Mouse (Mus musculus): Measurements from ENCODE around the gene Gm21969. TPM values are rescaled to one million over a fixed set of nuclear protein-coding genes. Genes with fewer than 3 reads are reported as not detected.

The Gm21969 gene
- polyA plus RNA-seq (2015; fragmentation: Illumina TruSeq; extraction: RNeasy Lipid Tissue Mini Kit (QIAGEN cat#74804); ENCODE audit: low read depth, low replicate concordance), result not detected

DNA sequence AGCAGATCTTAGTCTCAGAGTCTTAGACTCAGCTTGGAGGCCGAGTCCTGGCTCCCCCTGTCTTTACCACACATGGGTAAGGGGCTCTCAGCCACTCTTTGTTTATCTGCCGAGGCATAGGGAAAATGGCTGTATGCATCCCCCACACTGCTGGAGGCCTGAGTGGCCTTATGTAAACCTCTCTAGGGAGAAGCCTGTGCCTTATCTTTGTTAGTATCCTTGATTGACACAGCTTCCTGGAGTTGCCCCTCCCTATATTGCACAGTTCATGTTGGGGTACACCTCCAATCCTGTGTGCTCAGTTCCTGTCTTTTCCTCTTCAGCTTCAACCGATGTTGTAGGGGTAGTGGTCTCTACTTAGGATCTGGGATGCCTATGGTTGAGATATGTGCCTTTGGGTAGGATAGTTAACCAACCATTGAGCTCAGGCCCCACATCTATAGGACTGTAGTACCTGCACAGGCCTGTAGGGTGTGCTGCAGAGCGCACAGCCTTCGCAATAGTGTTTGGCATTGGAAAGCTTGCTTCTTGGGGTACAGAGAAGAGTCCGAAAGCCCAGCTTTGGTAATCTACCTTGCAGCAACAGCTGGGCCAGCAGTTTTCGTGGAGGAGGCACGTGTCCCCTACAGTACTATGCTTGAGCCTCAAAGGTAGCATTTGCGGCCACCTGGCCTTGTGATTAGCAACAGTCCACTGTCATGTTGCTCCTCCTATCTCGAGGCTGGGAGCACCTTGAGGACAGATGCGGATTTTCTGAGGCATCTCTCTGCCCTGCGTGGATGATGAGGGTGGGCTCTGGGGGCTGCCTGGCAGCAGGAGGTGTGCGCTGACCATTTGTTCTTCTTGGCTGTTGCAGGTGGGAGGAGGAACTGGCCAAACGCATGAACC lies at the start of gene Gm21969:
Gene Gm21969 (plus strand): TSS at position 830 of the 888 bp plus-strand sequence.

DNA sequence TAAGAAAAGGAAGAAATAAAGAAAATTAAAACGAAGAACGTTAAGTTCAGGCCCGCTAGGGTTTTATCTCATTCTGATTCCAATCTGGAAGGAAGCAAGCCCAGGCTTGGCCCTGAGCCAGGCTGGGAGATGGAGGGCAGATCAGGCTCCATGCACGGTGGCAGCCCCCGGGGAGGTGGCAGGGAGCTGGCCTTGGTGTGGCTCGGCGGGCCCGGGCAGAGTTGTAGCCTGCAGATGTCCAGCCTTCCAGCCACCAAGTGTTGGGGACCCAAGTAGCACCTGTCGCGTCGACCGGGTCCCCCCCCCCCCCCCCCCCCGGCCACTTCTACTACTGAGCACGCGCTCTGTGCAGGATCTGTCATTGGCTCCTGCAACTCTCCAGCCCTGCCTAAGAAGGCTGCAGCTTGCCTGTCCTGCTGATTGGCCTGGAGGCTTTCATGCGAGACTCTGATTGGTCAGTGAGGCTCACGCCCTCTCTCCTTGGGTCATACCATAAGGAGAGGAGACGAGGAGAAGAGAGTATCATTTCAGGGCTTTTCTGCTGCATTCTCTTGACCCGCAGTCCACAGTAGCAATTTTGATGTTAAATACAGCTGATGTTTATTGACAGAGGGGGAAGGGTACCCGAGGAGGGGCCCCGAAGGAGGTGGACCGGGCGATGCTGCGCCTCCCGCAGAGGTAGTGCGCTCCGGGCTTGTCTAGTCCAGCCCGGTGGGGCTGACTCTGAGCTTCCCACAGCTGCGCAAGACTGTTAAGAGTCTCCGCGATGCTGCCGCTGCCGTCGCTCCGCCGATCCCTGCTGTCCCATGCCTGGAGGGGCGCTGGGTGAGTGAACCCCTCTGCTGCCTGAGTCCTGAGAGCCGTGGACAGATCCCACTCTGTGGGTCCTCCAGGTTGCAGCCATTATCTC lies 19.6 kb downstream of the Gm21969 start, which contains the start of gene Aldh4a1:
Gene Aldh4a1 (plus strand): TSS at position 494 of the 910 bp plus-strand sequence.

DNA sequence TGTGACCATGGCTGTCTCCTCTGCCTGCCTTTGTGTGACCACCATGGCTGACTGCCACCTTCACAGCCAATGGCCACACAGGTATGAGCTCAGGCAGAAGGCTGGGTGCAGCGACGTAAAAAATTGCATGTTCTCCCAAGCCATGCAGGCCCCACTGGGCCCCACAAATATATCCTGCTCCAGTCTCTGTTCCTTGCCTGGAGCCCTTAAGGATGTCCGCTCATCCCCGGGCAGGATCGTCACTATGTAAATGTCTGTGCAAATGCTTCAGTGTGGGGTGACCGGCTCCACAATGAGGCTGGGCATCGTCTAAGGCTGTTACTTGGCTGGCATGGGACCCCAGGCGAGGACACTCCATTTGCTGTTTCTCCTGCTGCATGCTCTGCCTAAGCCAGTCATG lies 50.3 kb downstream of the Gm21969 start, which contains the start of gene Tas1r2:
Gene Tas1r2 (plus strand): TSS at position 301 of the 400 bp plus-strand sequence.

Other genes with a start within 250 kb of the Gm21969 start
- gene Iffo2, start 72.6 kb upstream of the Gm21969 start, polyA plus RNA-seq (2015; fragmentation: Illumina TruSeq; extraction: RNeasy Lipid Tissue Mini Kit (QIAGEN cat#74804); ENCODE audit: low read depth, low replicate concordance), result 9.2 TPM
- 16.8 TPM for gene Aldh4a1, start 19.7 kb downstream of the Gm21969 start, polyA plus RNA-seq (2015; fragmentation: Illumina TruSeq; extraction: RNeasy Lipid Tissue Mini Kit (QIAGEN cat#74804); ENCODE audit: low read depth, low replicate concordance)
- gene Tas1r2, start 50.4 kb downstream of the Gm21969 start, polyA plus RNA-seq (2015; fragmentation: Illumina TruSeq; extraction: RNeasy Lipid Tissue Mini Kit (QIAGEN cat#74804); ENCODE audit: low read depth, low replicate concordance), result not detected
- 0.92 TPM for gene Pax7, start 230.3 kb downstream of the Gm21969 start, polyA plus RNA-seq (2015; fragmentation: Illumina TruSeq; extraction: RNeasy Lipid Tissue Mini Kit (QIAGEN cat#74804); ENCODE audit: low read depth, low replicate concordance)